Mouse (Mus musculus): ENCODE data around the gene Gramd1a.

Gramd1a gene

GRCm38 (mm10) chr7:31155296-31156033, at the start of gene Gramd1a:
Gene Gramd1a, minus strand, starts transcription at chr7:31155896.
- peak; percentile 49 for DNase-seq (ENCODE audit: low read depth)

- no peak for DNase-seq (ENCODE audit: low read depth)
These were observed 40.1 kb upstream of the Gramd1a start for GRCm38 (mm10) chr7:31195591-31196307.

GRCm38 (mm10) chr7:31184711-31185110, 29.0 kb upstream of the Gramd1a start:
- DNase-seq (ENCODE audit: low read depth), result no peak

GRCm38 (mm10) chr7:31182863-31183262, 27.2 kb upstream of the Gramd1a start:
- peak; percentile 46 for DNase-seq (ENCODE audit: low read depth)

- peak; percentile 76 for DNase-seq (ENCODE audit: low read depth)
These were observed 21.4 kb upstream of the Gramd1a start for GRCm38 (mm10) chr7:31176886-31177763.

- no peak for DNase-seq (ENCODE audit: low read depth)
These were observed 19.4 kb upstream of the Gramd1a start for GRCm38 (mm10) chr7:31175096-31175495.

- no peak for DNase-seq (ENCODE audit: low read depth)
These were observed 18.8 kb upstream of the Gramd1a start for GRCm38 (mm10) chr7:31174466-31174865.

- DNase-seq (ENCODE audit: low read depth), result peak; percentile 84
These were observed 16.5 kb upstream of the Gramd1a start for GRCm38 (mm10) chr7:31172238-31172637.

GRCm38 (mm10) chr7:31170520-31170919, 14.8 kb upstream of the Gramd1a start:
- peak; percentile 60 for DNase-seq (ENCODE audit: low read depth)

GRCm38 (mm10) chr7:31168412-31168811, 12.7 kb upstream of the Gramd1a start:
- DNase-seq (ENCODE audit: low read depth), result peak; percentile 90

- peak; percentile 55 for DNase-seq (ENCODE audit: low read depth)
These were observed 9.1 kb upstream of the Gramd1a start for GRCm38 (mm10) chr7:31164748-31165147.

GRCm38 (mm10) chr7:31163666-31164577, 8.2 kb upstream of the Gramd1a start:
- DNase-seq (ENCODE audit: low read depth), result no peak

GRCm38 (mm10) chr7:31162324-31162723, 6.6 kb upstream of the Gramd1a start:
- no peak for DNase-seq (ENCODE audit: low read depth)

- DNase-seq (ENCODE audit: low read depth), result no peak
These were observed 6.1 kb upstream of the Gramd1a start for GRCm38 (mm10) chr7:31161831-31162230.

GRCm38 (mm10) chr7:31161246-31161645, 5.5 kb upstream of the Gramd1a start:
- no peak for DNase-seq (ENCODE audit: low read depth)

GRCm38 (mm10) chr7:31160763-31161162, 5.1 kb upstream of the Gramd1a start:
- peak; percentile 96 for DNase-seq (ENCODE audit: low read depth)

- peak; percentile 82 for DNase-seq (ENCODE audit: low read depth)
These were observed 585 bp upstream of the Gramd1a start for GRCm38 (mm10) chr7:31156034-31156928.

GRCm38 (mm10) chr7:31153536-31154320, 2.0 kb downstream of the Gramd1a start:
- no peak for DNase-seq (ENCODE audit: low read depth)

All from 416B (cell line).